Mouse (Mus musculus): ENCODE data around the gene Slc37a4.
"Not testable (repeated sequence)": the region's sequence is repeated elsewhere in the genome, so short reads cannot be mapped to it uniquely, and the experiment has no call there.

The Slc37a4 gene

DNA sequence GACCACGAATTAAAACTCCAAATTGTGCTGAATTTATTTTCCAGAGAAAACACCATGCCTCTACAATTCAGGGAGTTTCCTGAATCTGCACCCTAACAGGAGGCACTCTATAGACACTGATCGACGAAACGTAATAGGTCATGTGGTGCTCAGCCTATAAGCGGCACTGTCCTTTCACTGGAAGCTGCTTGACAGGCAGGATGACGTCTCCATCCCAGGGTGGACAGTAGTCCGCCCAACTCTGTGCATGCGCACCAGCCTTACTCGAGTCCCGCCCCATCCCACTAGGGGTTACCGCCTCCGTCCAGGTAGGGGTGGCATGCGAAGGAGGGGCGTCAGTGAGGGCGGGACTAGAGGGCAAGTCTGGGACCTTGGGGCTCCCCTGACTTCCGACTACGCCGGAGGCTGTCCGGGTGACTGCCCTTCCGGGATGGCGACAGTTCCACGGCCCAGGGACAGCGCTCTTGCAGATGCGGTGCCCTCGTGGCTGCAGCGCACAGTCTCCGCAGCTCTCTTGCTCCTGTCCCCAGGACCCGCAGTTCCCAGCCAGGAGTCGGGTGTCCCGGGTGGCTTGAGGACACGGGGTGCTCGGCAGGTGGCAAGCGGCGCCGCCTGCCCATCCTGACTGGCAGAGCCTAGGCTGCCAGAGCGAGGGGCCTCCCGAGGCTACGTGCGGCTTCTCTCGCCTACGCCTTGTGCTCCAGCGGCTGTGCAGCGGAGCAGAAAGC lies at the start of gene Slc37a4:
Slc37a4 (plus strand) TSS at position 169 of the 728 bp plus-strand sequence.
- DNase-seq = peak; percentile 96 to 99

DNA sequence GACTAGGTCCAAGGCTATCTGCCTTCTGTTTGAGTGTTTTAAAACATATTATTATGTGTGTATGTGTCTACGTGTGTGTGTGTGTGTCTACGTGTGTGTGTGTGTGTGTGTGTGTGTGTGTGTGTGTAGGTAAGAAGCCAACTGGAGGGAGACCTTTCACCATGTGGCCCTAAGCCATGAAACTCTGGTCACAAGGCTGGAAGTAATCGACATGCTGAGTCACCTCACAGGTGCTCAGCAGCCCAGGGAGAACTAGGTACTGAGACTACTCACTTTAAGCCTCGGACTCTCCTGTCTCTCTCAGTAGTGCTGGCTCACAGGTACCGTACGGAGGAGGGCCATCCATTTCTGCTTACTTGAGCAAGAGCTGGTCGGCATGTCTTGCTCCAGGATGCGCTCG lies 49.5 kb upstream of the Slc37a4 start:
- no peak for DNase-seq

DNA sequence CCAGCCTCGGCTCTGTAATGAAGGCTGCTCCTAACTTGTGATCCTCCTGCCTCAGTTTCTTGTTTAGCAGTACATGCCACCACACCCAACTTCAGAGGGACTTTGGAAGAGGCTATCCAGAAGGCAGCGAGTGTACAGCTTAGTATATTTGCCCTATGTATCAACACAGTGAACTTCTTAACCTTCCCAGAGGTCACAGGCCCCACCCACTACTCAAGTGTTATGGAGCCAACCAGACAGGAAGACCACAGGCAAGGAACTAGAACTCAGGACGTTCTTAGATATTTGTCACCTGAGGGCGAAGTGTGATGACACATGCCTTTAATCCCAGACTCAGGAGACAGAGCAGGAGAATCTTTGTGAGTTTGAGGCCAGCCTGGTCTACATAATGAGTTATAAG lies 49.0 kb upstream of the Slc37a4 start:
- no peak for DNase-seq

DNA sequence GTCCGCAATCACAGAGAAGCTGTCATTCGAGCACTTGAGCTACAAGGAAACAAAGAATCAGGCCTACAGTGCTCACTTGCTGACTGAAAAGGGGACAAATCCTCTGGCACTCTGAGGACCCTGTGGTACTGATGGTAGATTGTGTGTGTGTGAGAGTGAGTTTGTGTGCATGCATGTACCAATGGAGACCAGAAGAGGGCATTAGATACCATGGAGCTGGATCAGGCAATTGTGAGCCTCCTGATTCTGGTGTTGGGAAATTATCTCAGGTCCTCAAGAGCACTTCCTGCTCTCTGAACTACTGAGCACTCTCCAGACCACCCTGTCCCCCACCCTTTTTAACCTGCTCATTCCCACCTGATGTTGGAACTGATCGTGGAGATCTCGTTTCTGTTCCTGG lies 48.1 kb upstream of the Slc37a4 start:
- no peak for DNase-seq

DNA sequence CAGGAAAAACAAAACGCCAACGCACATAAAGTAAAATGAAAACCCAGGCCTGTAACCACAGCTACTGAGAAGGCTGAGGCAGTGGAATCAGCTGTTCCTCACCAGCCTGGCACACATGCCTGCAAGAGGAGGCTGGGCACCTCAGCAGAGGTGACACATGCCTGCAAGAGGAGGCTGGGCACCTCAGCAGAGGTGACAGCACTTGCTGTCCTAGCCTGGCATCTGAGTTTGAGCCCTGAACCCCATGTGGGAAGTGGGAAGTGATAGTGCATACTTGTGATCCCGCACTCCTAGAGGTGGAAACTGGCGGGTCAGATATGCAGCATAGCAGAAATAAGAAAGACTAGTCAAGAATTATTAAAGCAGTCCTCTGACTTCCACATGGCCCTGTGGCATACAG lies 45.3 kb upstream of the Slc37a4 start:
- no peak for DNase-seq

DNA sequence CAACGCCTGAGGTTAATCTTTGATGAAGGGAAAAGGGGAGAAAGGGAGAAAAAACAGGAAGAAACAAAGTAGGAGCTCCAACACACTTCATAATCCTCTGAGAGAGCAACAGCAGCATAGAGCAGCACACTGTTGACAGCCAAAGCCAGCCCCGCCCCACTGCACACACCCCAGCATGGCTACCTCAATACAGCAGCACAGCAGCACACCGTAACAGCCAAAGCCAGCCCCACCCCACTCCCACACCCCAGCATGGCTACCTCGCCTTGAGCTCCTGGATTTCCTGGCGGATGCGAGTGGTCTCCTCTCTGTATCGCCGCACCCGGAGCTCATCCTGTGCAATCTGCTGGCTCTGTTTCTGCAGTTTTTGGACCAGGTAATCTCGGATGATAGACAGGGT lies 44.3 kb upstream of the Slc37a4 start:
- DNase-seq = no peak

DNA sequence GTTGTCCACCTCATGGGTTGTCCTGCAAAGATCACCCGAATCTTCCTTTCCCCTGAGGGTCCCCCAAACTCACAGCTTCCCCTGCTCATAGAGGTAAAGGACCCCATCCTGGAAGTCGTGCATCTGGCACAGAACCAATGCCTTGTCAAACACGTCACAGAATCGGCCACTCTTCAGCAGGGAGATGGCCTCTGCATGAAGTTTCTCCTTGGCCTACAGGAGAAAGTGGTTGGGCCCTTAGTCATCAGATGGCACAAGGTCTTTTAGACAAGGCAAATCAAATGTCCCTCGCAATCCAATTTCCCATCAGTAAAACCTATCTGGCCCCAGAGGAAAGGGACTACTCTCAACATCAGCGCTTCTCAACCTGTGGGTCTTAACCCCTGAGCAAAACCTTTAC lies 43.5 kb upstream of the Slc37a4 start:
- DNase-seq = no peak

DNA sequence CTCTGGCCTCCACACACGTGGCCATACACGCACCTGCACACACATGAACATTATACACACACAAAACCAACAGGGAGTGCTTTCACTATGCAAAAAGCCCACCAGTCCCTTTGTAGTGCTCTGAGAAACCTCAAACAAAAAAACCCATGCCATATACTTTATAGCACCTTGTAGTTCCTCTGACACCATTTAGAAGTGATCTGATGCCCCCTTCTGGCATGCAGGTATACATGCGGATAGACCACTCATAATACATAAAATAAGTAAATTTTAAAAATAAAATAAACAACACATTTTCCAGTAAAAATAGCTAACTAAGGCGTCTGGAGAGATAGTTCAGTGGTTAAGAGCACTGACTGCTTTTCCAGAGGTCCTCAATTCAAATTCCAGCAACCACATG lies 39.4 kb upstream of the Slc37a4 start:
- peak; percentile 53 to 61 for DNase-seq

DNA sequence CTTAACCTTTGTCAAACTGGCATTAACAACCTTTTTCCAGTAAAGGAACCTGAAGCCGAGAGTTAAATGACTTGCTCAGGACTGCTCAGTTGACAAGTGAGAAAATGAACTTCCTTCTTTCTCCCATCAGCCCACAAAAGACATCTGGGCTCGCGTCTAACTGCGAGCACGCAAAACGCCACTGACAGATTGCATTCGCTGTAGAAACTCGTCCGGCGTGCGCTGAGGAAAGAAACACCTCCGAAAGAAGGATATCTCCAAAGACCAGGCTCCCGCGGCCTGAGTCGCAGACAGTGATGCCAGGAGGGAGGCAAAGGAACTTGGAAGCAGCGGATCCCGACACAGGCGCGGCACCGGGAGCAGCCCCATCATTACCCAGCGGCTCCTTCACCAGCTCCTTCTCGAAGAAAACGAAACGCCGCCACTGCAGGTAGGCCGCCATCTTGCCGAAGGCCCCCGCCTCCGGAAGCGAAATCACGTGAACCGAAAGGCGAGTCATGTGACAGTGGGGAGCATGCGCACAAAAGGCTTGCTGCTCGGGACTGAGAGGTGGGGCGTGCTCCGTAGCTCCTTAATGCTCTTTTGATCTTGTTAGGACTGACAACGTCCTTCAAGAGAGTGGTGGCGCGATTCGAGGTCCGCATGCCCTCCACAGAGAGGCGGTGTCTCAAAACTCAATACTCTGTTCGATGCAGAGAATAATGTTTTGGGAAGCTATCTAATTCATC lies 35.3 kb upstream of the Slc37a4 start, which contains the start of gene Vps11:
Vps11 (minus strand) TSS at position 481 of the 728 bp plus-strand sequence.
- peak; percentile 98 for DNase-seq

DNA sequence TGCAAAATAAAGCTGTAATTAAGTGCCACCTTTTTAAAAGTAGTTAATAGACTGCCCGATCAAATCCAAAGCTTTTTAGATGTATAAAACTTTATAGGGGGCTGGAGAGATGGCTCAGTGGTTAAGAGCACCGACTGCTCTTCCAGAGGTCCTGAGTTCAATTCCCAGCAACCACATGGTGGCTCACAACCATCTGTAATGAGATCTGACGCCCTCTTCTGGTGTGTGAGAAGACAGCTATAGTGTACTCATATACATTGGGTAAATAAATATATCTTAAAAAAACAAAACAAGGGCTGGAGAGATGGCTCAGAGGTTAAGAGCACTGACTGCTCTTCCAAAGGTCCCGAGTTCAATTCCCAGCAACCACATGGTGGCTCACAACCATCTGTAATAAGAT lies 34.7 kb upstream of the Slc37a4 start:
- DNase-seq = not testable (repeated sequence)

DNA sequence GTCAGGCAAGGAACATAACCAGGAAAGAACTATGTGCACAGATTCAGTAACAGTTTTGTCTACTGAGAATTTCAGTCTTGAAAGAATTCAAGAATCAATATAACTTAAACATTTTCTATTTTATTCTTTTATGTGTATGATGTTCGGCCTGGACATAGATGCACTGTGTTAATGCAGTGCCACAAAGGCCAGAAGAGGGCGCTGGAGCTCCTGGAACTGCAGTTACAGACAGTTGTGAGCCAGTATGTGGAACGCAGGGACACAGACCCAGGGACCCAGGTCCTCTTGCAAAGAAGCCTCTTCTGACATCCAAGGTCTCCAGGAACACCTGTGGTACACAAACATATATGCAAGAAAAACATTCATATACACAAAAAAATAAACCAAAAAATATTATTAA lies 32.2 kb upstream of the Slc37a4 start:
- peak; percentile 26 to 33 for DNase-seq

DNA sequence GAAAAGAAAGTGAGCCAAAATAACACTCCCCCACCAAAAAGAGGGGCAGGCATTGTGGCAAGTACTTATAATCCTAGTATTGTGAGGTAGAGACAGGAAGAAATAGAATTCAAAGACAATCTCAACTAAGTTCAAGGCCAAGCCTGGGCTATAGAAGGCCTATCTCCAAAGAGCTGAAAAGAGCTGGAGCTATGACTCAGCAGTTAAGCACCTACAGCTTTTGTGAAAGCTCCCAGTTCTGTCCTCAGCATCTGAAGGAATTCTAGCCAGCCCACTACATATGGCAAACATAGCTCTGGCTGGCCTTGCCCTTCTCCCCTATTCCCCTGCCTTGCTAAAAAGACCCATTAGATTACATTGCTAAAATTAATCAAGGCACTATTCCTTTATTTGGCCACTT lies 23.3 kb upstream of the Slc37a4 start:
- no peak for DNase-seq

DNA sequence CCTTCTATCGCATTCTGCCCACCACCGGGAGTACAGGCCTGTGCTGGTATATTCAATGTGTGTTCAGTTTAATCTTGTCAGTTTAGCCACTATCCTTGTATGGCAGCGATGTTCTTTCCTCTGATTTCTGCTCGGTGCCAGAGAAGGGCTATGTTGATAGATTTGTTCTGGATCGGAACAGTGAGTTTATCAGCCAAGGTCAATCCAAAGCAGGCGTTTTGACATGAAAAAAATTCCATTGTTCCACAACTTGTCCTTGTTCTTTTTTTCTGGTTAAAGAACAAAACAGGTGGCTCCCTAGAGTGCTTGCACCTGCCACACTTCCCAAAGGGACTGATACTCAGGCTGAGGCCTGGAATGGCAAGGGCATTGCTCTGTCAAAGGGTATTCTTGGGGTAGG lies 20.5 kb upstream of the Slc37a4 start:
- no peak for DNase-seq

DNA sequence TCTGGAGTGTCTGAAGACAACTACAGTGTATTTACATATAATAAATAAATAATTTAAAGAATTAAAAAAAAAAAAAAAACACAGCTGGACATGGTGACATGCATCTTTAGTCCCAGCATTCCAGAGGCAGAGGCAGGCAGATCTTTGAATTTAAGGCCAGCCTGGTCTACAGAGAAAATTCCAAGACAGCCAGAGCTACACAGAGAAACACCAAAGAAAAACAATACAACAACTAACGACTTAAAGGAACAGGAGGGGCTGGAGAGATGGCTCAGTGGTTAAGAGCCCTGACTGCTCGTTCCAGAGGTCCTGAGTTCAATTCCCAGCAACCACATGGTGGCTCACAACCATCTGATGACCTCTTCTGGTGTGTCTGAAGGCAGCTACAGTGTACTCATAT lies 19.3 kb upstream of the Slc37a4 start:
- DNase-seq = not testable (repeated sequence)

DNA sequence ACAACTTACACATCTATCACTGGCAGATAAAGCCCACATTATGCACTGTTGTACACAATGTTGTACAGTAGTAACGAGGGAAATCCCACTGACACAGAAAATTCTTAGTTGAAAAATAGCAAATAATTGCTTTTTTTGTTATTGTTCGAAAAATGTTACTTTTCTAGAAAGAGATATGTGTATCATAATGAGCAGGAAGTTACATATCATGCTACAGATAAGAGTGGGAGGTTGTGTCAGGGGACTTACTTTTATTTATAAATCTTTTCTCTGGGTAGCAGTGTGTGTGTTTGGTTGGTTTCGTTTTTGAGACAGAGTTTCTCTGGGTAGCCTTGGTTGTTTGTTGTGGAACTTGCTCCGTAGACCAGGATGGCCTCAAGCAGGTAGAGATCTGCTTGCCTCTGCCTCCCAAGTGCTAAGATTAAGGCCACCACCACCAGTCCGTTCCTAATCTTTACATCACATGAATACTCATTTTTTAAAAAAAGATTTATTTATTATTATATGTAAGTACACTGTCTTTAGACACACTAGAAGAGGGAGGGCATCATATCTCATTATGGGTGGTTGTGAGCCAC lies 18.4 kb upstream of the Slc37a4 start:
- no peak for DNase-seq

DNA sequence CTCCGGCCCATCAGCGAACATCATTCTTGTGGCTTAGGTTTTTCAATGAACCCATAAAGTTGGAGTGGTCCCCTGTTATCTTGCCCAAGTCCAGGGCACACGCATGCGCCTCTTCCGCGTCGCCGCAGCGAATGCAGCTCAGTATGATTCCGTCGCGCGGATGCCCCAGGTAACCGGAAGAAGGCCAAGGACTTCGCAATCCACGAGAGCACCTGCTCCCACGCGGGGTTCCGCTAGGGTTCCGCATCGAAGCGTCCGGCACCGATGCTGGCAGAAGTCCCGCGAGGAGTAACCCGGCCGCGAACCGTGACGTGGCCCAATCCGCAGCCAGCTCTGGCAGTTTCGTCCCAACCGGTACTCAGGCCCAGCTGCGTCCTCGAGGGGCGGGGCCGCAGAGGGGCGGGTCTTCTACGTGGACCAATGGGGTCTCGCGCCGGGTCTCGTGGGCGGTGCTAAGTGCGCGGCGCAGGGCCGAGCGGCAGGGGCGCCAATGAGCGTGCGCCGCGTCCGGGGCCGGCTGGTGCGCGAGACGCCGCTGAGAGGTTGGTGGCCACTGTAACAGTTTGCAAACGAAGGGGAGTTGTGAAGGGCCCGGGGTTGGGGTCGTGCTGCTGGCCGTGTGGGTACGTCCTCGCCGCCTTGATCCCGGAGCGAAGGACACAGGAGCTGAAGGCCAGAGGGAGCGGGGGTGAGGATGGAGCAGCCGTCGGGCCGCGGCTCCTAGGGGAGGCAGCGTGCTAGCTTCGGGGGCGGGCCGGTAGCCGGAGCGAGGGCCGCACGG lies 17.4 kb upstream of the Slc37a4 start, which contains the start of gene Hyou1:
Hyou1 (plus strand) TSS at position 437 of the 781 bp plus-strand sequence.
- peak; percentile 100 for DNase-seq

DNA sequence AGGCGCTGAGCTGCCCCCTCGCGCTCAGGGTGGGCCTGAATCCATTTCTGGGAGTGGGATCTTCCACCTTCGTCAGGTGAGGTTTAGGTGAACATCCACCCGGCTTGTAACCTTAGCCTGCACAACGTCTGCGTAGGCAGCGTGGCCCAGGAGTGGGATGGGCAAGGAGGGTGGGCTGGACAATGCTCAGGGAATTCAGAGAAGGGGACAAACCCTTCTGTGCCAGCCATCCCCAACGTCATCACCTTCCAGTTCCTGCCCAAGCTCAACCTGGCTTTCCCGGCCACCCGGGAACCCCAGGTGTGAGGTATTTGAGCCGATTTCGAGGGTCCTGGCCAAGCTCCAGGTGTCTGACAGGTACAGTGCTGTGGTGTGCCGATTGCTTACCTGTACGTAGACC lies 16.8 kb upstream of the Slc37a4 start:
- DNase-seq = peak; percentile 53 to 54

DNA sequence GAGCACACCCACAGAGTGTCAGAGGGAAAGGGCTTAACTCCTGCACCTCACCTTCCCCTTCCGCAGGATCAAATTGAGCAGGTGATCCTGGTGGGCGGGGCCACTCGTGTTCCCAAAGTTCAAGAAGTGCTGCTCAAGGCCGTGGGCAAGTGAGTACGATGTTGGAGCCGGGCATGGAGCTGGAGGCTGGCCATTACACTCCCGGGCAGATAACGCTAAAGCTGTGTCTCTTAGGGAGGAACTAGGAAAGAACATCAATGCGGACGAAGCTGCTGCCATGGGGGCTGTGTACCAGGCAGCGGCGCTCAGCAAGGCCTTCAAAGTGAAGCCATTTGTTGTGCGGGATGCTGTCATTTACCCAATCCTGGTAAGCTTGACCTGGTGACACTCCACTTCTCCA lies 12.1 kb upstream of the Slc37a4 start:
- DNase-seq = no peak

DNA sequence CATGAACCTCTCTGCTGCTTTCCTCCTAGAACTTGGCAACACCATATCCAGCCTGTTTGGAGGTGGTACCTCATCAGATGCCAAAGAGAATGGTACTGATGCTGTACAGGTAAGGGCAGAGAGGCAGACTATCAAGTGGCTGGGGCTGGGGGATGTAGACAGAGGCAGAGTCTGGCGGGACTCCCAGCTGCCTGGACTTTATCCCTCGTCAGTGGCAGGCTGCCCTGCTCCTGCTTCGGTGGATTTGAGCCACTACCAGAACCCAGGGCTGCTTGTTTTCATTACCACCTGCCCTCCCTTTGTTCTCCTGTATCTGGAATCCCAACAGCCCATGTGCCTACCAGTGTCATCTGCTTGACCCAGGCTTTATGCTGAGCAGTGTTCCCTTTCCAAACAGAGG lies 9.4 kb upstream of the Slc37a4 start:
- DNase-seq = no peak

DNA sequence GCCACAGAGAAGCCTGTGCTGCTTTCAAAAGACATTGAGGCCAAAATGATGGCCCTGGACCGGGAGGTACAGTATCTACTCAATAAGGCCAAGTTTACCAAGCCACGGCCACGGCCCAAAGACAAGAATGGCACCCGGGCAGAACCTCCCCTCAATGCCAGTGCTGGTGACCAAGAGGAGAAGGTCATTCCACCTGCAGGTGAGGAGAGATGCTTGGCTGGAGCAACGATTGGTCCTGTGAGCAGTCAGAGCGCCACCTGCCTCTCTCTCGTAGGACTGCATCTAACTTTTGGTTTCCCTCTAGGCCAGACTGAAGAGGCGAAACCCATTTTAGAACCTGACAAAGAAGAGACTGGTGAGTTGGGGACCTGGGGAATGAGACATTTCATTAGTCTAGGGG lies 7.4 kb upstream of the Slc37a4 start:
- peak; percentile 76 to 78 for DNase-seq

DNA sequence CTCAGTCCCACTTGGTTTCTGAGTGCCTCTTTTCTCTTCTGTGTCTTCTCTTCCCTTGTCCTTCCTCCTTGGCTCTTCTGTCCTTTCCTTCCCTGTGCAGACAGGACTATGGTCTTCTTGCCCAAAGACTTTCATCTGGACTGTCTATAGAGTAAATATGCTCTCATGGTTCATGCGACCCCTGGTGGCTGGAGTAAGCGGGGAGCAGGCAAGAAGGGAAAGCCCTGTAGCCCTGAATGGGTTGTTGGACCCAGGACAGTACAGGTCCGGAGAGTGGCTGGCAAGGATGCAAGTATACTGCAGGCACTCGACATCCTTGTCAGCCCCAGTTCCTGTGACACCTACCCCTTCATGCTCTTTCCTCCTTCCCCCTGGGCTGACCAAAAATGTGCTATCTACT lies 5.2 kb upstream of the Slc37a4 start:
- DNase-seq = peak; percentile 89 to 90

DNA sequence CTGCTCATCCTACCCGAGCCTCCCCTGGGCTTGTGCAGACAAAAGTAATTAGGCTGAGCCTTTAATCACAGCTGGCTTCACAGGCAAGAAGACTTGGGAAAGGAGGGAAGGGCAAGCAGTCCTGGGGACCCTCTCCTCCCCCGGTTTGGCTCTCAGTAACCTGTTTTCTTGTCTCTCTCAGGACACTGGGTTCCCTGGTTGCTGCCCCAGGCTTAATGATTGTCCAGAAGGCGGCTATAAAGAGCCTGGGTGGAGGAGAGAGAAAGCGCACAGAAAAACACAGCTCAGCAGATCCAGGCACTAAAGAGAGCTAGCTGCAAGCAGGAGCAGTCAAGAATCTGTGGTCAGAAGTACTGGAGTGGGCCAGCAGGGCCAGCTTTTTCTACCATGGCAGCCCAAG lies 1.4 kb downstream of the Slc37a4 start:
- no peak for DNase-seq

DNA sequence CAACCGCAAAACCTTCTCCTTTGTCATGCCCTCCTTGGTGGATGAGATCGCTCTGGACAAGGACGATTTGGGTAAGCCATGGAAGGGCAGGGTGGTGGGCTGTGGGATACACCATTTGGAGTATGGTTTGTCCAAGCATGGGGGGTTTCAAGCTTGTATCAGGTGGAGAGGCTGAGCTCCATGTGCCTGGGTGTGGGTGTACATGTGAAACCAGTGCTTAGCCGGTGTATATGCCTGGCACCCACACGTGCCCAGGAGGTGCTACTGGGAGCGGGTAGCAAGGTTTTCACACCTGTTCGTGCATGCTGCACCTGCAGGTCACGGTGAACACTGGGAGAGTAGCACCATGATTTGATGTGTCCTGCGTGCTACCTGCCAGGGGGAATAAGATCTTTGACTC lies 1.9 kb downstream of the Slc37a4 start:
- DNase-seq = no peak

Data from cerebellum, postnatal 10 days (tissue).